Mouse (Mus musculus) heart, embryonic 11.5 days (tissue): ENCODE data around the gene Sart1. TPM values are rescaled to one million over a fixed set of nuclear protein-coding genes. Genes with fewer than 3 reads are reported as not detected.
"Not testable (repeated sequence)": the region's sequence is repeated elsewhere in the genome, so short reads cannot be mapped to it uniquely, and the experiment has no call there.

ENCODE experiments used
- ATAC-seq: fragments of 200-750 bp; cut with Nextera tagmentation; replicated peaks from 2 replicates; pipeline ENCODE4 v1.8.0; 2017; ENCODE audit warnings: moderate library complexity; ENCODE audit not compliant: insufficient number of reproducible peaks, low FRiP score, low TSS enrichment
- H3K27ac ChIP-seq: fragments of 300-500 bp; sonication (generic); 2 replicates; pipeline ENCODE4 v1.5.1; 2014; ENCODE audit warnings: mild to moderate bottlenecking, low read depth, low read length
- H3K27me3 ChIP-seq: fragments of 300-500 bp; sonication (generic); 2 replicates; pipeline ENCODE4 v1.6.1; 2014; ENCODE audit warnings: mild to moderate bottlenecking, low read length, mixed read lengths; ENCODE audit not compliant: control insufficient read depth, insufficient read depth
- H3K36me3 ChIP-seq: fragments of 300-500 bp; sonication (generic); 2 replicates; pipeline ENCODE4 v1.6.1; 2014; ENCODE audit warnings: mild to moderate bottlenecking, low read length, moderate library complexity, mixed read lengths; ENCODE audit not compliant: control insufficient read depth, insufficient read depth
- H3K4me1 ChIP-seq: fragments of 300-500 bp; sonication (generic); 2 replicates; pipeline ENCODE4 v1.6.1; 2014; ENCODE audit warnings: low read length; ENCODE audit not compliant: control insufficient read depth, insufficient read depth
- H3K4me2 ChIP-seq: fragments of 300-500 bp; sonication (generic); 2 replicates; pipeline ENCODE4 v1.6.1; 2014; ENCODE audit warnings: mild to moderate bottlenecking, moderate library complexity
- H3K4me3 ChIP-seq: fragments of 300-500 bp; sonication (generic); 2 replicates; pipeline ENCODE4 v1.5.1; 2014; ENCODE audit warnings: low read depth, low read length
- H3K9ac ChIP-seq: fragments of 300-500 bp; sonication (generic); 2 replicates; pipeline ENCODE4 v1.6.1; 2014; ENCODE audit warnings: mild to moderate bottlenecking, low read depth, low read length, moderate library complexity
- H3K9me3 ChIP-seq: fragments of 300-500 bp; sonication (generic); replicated peaks from 2 replicates; pipeline ENCODE4 v1.6.1; 2016; ENCODE audit warnings: low read length; ENCODE audit not compliant: control insufficient read depth
- WGBS: fragments of 180-500 bp; shearing (Covaris S2); extraction: QIAGEN DNeasy Blood & Tissue Kit; methylation state at CpG from one replicate; pipeline ENCODE4 v1.1.7; 2014; ENCODE audit not compliant: insufficient replicate concordance; 5-methylcytosine and 5-hydroxymethylcytosine counted together
- polyA plus RNA-seq: library from polyadenylated mRNA; unstranded; fragments of >200 nt; fragmentation: Nextera tagmentation; extraction: Ambion mirVana; gene quantifications from 2 replicates; pipeline ENCODE4 v1.2.1, GENCODE M21; 2014

Sart1 gene
- polyA plus RNA-seq, 1 experiment from 2014 or later = 44.5 TPM

DNA sequence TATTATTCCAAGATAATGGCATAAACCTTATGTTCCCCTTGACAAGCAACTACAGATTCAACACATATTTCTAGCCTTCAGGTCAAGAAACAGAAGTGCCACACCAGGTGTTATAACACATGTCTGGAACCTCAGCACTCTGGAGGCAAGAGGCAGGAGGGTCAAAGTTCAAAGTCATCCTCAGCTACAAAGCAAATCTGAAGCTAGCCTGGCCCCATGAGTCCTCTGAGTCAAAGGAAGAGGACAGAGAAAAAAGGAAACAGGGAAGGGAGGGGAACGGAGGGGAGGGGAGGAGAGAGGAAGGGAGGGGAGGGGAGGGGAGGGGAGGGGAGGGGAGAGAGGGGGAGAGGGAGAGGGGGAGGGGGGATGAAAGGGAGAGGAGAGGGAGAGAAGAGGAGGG, 32.4 kb downstream of the Sart1 start:
- Histone ChIP-seq H3K4me2 (no peak overlapping the region), H3K4me3 (no peak overlapping the region), H3K9me3 (no peaks in the 10 kb centered on the region), H3K27ac (no peak overlapping the region), H3K4me1 (no peaks in the 10 kb centered on the region), H3K27me3 (no peaks in the 10 kb centered on the region), H3K36me3 (no peaks in the 10 kb centered on the region), H3K9ac (no peak overlapping the region)
- no CpG with 5 or more reads among the region's 1 CpGs for WGBS
- no peak for ATAC-seq

DNA sequence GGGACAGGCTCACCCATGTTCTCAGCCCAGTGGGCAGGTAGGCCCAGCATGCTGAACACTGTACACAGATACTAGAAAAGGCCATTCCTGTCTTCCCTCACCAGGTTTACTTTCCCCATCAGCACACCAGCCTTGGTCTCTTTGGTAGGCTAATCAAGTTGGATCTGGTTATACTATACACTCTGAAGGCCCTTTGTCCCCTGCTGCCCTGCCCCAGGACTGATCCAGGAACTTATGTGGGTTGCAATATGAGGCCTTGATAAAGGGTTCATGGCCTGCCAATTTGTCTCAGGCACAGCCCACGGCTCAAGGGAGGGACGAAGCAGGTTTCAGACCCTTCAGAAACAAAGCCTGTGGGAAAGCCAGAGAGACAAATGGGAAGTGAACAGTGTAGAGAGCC, 34.9 kb downstream of the Sart1 start:
- 64% methylated on average over 2 of the region's 2 CpGs for WGBS

DNA sequence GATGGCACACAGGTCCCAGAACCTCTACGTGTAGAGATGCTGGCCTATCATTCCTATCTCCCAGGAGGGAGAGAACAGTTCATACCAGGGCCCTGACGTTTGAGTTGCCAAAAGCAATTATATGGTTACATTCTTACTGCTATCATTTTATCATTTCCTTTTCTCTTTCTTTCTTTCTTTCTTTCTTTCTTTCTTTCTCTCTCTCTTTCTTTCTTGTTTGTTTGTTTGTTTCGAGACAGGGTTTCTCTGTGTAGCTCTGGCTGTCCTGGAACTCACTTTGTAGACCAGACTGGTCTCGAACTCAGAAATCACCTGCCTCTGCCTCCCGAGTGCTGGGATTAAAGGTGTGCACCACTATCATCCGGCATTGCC, 39.0 kb downstream of the Sart1 start, which contains the start of gene Cst6:
Cst6 (minus strand) TSS at position 73 of the 372 bp plus-strand sequence.
- not testable (repeated sequence) for H3K4me1 ChIP-seq, H3K27ac ChIP-seq, ATAC-seq, H3K36me3 ChIP-seq, H3K9me3 ChIP-seq, H3K27me3 ChIP-seq
- Histone ChIP-seq H3K9ac (peak within 1 kb of the TSS; percentile 66), H3K4me3 (peak within 1 kb of the TSS; percentile 46), H3K4me2 (peak within 1 kb of the TSS; percentile 87)
- WGBS = 59% methylated on average over 6 of the region's 6 CpGs

More for the DNA sequence above, 34.9 kb downstream of the Sart1 start:
- 0 out of 2 replicates have a peak, but pooled peaks cover 3% of the 10 kb centered on the region for H3K4me1 ChIP-seq
- no peak overlapping the region for H3K27ac ChIP-seq
- H3K4me2 ChIP-seq = no peak overlapping the region
- H3K36me3 ChIP-seq = no peaks in the 10 kb centered on the region
- no peaks in the 10 kb centered on the region for H3K9me3 ChIP-seq
- ATAC-seq = no peak
- no peak overlapping the region for H3K9ac ChIP-seq
- no peak overlapping the region for H3K4me3 ChIP-seq
- H3K27me3 ChIP-seq = no peaks in the 10 kb centered on the region

- peak overlapping the region; percentile 87 for H3K4me2 ChIP-seq
- 0 out of 2 replicates have a peak, but pooled peaks cover 3% of the 10 kb centered on the region for H3K4me1 ChIP-seq
- no peak overlapping the region for H3K27ac ChIP-seq
- peak overlapping the region; percentile 66 for H3K9ac ChIP-seq
- no peaks in the 10 kb centered on the region for H3K27me3 ChIP-seq
- peak overlapping the region; percentile 46 for H3K4me3 ChIP-seq
- whole genome bisulfite sequencing = 7% methylated on average over 34 of the region's 34 CpGs
- no peaks in the 10 kb centered on the region for H3K36me3 ChIP-seq
- H3K9me3 ChIP-seq = no peaks in the 10 kb centered on the region
- ATAC-seq = no peak
Observed at GRCm38 (mm10) chr19:5348526-5349501, 39.7 kb downstream of the Sart1 start.

DNA sequence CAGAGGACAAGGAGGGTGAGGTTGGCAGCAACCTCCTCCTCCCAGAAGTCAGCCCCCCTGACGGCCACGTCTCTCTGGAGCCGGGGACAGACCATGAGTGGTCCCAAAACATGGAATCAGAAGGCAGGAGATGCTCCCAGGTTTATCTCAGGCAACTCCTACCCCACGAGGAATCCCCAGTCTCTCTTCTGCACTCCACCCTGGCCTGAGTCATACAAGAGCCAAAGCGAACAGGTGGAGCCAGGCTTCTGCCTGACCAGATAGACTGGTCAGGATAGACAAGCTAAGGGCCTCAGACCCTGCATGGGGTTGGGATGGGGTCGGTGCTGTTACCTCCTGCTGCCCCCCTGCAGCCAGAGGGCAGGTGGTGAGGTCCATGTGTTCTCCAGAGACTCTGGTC, 40.4 kb downstream of the Sart1 start:
- H3K9ac ChIP-seq = no peak overlapping the region
- H3K27me3 ChIP-seq = no peaks in the 10 kb centered on the region
- 71% methylated on average over 6 of the region's 6 CpGs for whole genome bisulfite sequencing
- no peak overlapping the region for H3K4me2 ChIP-seq
- H3K36me3 ChIP-seq = no peaks in the 10 kb centered on the region
- no peaks in the 10 kb centered on the region for H3K9me3 ChIP-seq
- no peak; the same call in 1 of the 2 replicates for ATAC-seq
- H3K4me3 ChIP-seq = no peak overlapping the region
- no peak overlapping the region for H3K27ac ChIP-seq
- 0 out of 2 replicates have a peak, but pooled peaks cover 3% of the 10 kb centered on the region for H3K4me1 ChIP-seq

GRCm38 (mm10) chr19:5345297-5346131, 43.0 kb downstream of the Sart1 start:
- H3K4me3 ChIP-seq = no peak overlapping the region
- H3K9ac ChIP-seq = no peak overlapping the region
- H3K4me1 ChIP-seq = 0 out of 2 replicates have a peak, but pooled peaks cover 3% of the 10 kb centered on the region
- ATAC-seq = no peak; the same call in 1 of the 2 replicates
- H3K36me3 ChIP-seq = no peaks in the 10 kb centered on the region
- no peaks in the 10 kb centered on the region for H3K27me3 ChIP-seq
- H3K4me2 ChIP-seq = no peak overlapping the region
- H3K9me3 ChIP-seq = no peaks in the 10 kb centered on the region
- peak overlapping the region; percentile 54; the same call in 1 of the 2 replicates for H3K27ac ChIP-seq
- WGBS = 71% methylated on average over 6 of the region's 6 CpGs

- H3K4me1 ChIP-seq = no peaks in the 10 kb centered on the region
- H3K27me3 ChIP-seq = no peaks in the 10 kb centered on the region
- H3K9ac ChIP-seq = no peak overlapping the region
- H3K9me3 ChIP-seq = no peaks in the 10 kb centered on the region
- H3K36me3 ChIP-seq = no peaks in the 10 kb centered on the region
- H3K4me3 ChIP-seq = no peak overlapping the region
- WGBS = 87% methylated on average over 7 of the region's 7 CpGs
- no peak for ATAC-seq
- no peak overlapping the region for H3K27ac ChIP-seq
- H3K4me2 ChIP-seq = no peak overlapping the region
Observed at GRCm38 (mm10) chr19:5341360-5341759, 47.1 kb downstream of the Sart1 start.

DNA sequence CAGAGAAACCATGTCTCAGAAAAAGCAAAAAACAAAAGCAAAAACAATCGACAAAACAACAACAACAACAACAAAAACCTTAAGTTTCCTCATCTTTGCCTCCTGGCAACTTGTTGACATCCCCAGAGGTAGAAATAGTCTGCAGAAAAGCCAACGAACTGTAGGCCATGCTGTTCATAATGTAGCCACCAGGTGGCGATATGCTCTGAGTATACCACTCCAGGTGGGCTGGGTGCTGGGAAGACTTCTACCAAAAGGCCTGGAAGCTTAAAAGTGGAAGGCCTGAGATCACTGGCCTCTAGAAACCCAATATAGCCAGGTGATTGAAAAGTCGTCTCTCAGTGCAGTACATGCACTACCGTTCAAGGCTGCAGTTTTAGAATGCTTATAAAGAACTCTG, 50.5 kb downstream of the Sart1 start:
- 16% methylated on average over 5 of the region's 5 CpGs for WGBS
- Histone ChIP-seq H3K27me3 (no peaks in the 10 kb centered on the region), H3K4me3 (no peak overlapping the region), H3K36me3 (no peaks in the 10 kb centered on the region), H3K27ac (no peak overlapping the region), H3K9me3 (no peaks in the 10 kb centered on the region), H3K4me2 (no peak overlapping the region), H3K4me1 (no peaks in the 10 kb centered on the region), H3K9ac (no peak overlapping the region)
- ATAC-seq = no peak
